Mouse (Mus musculus) v-Abl transformed pro-B cells (cell line): Measurements from ENCODE around the gene Ankmy1.

Experiments used
- in situ Hi-C, 2 experiments: fragments of 400-800 bp; cut with MboI; formaldehyde crosslinking; loops; one replicate each; pipeline ENCODE4 v1.15.1; 2025; ENCODE audit not compliant: unreplicated experiment in 2 of 2

Gene Ankmy1

DNA sequence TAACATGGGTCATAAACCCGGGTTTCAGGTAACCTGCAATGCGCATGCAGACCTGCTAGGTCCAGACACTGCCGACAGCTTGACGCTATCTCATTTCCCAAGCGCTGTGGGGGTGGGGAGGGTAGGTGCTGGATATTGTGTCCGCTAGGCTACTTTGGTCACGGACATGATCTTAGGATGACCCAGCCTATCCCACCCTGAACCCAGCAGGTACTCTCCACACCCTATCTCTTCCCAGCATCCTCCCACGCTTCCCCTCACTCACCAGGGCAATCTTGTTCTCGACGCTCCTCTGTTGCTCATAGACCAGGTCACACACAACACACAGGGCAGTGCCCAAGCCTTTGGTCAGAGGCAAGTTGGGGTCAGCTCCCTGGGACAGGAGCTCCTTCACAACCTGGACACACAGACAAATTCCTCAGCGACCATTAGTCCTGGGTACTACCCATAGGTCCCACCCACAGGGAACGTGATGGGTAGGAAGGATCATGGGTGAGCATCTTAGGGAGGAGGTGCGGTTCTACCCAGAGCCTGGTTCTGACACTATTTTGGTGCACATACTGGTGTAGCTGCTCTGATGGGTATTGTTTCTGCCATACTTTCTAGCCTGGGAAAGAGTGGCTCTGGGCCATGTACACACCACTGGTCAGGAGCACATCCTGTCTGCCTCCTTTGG is 24.5 kb downstream of the Ankmy1 start:
- in situ Hi-C loops = no loop called here

DNA sequence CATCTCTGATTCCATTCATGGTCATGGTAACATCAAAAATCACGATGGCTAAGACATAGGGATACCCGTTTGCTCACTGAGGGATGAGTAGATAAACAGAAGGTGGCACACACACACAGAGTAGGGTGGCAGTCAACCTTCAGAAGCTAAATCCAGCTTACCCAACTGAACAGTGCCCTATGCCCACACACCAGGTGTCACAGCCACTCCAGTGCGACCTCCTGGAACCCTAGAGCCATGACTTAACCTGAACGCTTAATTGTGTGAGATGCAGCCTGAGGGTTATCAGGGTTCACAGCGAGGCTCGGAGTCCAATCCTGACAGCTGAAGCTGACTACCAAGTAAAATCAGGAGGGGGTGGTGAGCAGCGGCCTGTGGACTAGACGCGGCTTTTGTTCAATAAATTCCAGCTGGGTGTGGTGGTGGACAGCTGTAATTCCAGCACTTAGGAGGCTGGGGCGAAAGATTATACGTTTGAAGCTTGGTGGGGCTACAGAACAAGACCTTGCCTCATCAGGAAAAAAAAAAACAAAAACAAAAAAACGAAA is 25.2 kb downstream of the Ankmy1 start:
- in situ Hi-C loops = no loop called here

DNA sequence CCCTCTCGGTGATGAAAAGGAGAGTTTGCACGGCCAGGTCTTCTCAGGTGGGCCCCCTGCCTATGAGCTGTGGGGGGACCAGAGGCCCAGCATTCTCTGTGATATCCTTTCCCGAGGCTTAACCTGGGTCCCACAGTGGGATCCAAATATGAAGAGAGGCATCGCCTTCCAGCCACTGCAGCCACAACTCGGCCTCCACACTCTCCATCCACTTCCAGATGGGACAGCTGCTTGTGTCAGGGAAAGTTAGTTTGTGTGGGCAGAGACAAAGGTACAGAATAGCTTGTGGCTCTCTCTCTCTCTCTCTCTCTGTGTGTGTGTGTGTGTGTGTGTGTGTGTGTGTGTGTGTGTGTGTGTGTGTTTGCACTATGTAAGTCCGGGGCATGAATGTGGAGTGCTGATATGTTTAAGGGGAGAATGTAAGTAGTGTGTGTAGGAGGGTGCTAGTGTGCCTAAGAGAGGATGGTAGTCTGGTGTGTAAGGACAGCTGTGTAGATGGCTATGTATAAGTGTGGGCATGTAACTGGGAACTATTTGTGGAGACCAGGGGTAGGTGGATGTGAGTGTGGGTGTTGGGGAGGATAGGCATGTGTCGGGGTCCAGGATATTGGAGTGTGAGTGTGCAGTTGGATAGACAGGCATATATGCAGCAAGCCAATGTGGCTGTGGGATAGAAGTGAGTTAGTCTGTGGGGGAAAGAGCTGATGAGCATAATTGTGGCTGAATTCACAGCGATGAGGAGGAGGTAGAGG is 27.2 kb downstream of the Ankmy1 start:
- in situ Hi-C loops = no loop called here

DNA sequence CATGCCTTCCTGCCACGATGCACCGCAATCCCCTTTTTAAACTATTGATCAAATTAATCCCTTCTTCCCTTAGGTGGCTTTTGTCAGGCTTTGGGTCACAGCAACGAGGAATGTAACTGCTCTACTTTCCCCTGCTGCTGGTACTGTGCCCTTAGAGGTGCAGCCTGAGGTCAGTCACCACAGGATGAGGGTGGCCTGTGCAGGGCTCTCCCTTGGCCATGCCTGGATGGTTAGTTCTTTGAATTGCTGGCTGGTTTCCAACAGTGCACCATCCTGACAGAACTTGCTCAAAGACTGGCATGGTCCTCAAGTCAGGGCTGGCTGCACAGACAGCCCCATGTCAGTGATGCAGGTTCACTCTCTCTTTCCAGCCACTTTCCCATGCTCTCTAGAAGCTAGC is 28.7 kb downstream of the Ankmy1 start:
- in situ Hi-C loops = no loop called here

DNA sequence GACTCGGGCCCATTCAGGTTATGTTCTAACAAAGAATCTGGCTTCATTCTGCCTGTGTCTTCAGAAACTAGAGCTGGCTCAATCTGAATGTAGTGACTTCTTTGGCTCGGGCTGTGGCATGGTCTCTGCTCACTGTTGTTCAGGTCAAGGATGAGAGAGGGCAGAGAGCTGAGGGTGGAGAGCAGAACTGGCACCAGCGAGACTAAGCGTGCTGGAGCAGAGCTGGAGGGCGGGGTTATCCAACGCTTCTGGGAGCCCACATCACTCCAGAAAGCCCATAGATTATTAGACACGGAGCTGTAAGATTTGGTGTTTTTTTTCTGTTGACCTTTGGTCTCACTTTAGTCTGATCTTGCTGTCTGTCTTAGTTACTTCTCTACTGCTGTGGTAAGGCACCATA is 30.0 kb downstream of the Ankmy1 start:
- in situ Hi-C loops = no loop called here

DNA sequence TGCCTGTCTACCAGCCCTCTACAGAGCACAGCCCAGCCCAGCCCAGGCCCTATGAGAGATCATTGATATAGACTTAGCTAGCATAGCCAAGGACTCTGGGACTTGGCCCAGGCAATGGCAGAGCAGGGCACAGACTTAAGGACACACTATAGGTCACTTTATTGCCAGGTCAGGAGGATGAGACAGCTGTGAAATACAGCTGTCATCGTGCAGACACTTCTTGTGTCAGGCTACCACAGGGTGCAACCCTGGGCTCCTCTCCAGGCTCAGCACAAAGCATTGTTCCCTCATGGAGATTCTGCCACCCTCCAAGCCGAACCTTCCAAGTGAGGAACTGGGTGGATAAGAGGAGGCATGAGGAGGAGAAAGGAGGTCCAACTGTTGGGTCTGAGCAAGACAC is 32.7 kb downstream of the Ankmy1 start:
- in situ Hi-C loops = no loop called here

DNA sequence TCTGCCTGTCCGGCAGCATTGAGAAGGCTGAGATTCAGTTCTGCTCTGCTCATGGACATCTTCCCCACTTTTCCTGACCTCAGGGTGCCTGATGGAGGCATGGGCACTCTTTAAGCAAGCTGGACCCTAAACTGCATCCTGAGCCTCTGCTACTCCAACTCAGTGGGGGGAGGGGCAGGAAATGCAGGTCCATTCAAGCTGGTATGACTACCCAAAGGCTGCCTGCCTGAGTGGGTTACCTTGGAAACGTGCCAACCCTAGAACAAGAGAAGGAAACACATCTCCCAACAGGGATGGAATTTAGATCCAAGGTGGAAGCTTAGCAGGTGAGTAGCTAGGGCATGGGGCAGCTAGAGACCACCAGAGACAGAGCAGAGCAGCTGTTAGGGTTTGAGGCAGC is 36.5 kb downstream of the Ankmy1 start:
- in situ Hi-C loops = no loop called here

DNA sequence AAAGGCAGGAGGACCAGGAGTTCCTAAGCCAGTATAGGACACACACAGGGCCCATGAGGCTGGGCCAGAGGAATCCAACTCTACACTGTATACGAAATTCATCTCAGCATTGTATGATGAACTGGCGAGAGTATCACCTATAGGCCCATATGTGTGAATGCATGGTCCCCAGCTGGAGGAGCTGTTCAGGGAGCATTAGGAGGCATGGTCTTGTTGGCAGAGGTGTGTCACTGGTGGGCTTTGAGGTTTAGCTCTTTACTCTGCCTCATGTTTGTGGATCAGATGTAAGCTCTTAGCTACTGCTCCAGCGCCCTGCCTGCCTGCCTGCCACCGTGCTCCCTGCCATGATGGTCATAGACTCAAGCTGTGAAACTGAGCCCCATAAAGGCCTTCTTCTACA is 39.4 kb downstream of the Ankmy1 start:
- in situ Hi-C loops = no loop called here

DNA sequence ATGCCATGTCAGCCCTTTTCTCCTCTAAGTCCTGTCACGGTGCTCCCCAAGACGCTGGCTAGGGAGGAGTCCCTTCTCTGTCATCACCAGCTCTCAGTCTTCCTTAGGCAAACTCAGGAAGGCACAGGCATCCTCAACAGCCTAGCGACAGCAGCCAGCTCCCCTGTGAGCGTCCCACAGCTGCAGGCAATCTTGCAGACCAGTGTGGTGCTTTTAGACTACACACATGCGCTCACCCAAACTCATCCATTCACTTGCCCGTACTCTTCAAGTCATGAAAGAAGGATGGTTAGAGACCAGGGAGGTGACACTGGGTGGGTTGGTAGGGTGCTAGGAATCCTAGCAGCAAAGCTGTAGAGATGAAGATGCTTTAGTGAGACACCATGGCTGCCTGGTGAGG is 41.2 kb downstream of the Ankmy1 start:
- in situ Hi-C loops = no loop called here

DNA sequence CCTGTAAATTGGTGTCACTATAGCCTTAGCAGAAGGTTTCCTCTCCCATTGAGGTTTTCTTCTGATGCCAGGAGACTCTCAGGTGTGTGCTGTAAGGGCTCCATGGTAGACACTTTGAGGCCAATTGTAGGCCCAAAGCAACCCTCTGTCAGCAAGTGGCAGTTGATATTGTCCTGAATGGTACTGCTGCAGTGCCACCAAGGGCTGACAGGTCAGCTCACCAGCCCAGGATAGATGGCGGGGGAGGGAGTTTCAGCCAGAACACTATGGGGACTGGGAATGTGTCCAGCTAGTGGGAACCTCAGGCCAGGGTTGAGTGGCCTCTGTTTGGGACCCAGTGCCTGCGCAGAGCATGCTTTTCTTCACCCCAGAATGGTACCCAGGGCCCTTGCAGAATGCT is 50.3 kb downstream of the Ankmy1 start:
- in situ Hi-C loops = no loop called here

DNA sequence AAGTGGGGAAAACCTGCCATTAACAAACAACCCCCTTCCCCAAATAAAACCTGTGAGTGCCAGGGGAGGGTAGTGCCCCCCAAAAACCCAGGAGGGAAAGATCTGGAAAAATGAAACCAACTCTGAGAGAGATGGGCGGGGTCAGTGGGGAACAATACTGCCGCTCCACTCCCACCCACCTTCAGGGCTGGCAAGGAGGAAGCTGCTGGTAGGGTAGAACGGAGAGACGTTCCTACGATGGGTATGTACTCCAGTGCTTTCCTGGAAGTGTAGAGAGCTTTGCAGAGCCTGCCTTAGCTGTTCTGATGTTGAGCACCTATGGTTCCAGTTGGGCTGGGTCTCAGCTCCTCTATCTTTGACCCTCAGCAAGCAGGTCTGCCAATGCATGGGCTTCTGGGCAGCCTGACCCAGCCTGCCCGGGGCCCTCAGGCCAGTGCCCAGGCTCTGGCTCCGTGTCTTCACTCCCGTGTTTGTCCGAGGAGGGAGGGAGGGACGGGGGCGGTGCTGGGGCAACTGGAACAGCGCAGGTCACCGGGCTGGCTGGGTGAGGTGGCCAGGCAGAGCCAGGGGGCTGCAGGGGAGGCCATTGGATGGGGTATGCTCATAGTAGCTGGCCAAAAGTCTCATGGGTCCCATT is 52.6 kb downstream of the Ankmy1 start:
- in situ Hi-C loops = loop anchor here in 1 of 2 experiments (25.0 kb wide), 1 partner anchor 238 kb away; the partner anchor contains the start of genes Olfr12 and Olfr1410

DNA sequence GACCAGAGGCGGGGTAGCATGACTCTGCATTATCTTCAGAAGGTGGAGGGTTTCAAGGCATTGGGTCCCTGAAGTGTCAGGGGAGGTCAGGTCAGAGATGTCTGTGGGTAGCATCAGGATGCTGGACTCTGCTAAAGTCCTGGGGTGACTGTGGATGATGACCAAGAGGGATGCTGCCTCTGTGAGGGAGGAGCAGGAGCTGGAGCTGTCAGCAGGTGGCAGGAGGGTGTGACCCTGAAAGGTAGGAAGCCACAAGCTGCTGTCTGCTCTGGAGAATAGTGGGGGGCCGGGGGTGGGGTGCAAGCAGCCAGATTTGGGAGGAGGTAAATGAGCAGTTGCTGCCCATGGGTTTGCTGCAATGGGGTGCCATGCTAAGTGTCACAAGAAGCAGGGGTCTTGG is 53.2 kb downstream of the Ankmy1 start:
- in situ Hi-C loops = loop anchor here in 1 of 2 experiments (25.0 kb wide), 1 partner anchor 237 kb away; the partner anchor contains the start of genes Olfr12 and Olfr1410

DNA sequence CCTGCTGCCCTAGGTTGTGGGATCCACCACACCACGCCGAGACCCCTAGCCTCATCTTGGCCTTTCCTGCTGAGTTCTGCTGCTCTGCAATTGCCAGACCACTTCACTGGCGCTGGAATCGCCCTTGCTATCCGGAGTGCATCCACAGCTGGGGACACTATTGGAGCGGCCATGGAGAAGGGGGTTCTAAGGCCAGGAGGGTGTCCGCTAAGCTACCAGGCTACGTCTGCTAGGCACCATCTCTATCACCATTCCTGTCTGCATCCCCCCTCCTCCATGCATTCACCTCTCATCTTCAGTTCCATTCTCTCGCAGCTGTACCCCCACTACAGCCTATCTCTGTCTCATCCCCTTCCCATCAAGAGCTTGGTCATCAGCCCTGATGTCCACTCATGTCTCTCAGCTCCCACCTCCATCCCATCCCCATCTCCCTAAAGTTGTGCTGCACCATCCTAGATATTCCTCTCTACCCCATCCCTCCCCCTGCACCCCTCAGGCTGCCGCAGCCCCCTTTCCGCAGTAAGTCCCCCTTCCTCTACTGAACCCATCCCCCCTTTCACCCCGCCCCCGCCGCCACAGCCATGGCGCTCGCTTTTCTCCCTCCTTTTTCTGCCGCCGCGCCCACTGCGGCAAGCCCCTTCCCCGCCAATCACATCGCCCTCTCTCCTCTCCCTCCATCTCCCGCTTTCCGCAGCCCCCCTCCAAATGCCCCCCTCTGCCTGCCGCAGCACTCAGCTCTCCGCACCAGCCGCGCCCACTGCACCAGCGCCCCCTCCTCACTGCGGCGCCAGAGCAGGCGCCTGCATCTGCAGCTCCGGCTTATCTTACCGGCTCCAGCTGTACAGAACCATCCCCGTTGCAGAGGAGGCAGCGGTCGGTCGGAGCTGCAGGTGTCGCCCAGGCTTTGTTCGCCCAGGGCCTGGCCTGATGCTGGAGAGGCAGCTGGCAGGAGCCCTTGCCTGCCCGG is 54.5 kb downstream of the Ankmy1 start:
- in situ Hi-C loops = loop anchor here in 1 of 2 experiments (25.0 kb wide), 1 partner anchor 236 kb away; the partner anchor contains the start of genes Olfr12 and Olfr1410

DNA sequence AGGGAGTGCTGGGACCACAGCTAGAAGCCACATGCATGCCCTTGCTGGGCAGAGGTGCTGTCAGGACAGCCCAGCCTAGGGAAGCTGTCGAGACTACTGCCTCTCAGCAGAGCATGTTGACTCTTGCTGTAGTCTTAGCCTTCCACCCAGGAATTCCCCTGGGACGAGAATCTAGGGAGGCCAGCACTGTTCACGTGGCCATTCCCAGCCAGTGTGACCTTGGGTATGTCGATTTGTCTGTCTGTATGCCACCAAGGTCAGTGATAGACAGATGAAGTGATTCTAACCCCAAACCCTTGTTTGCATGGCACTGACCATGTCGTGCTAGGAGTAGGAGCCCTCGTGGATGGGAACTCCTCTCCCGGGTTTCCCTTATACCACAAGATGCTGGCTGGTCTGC is 56.8 kb downstream of the Ankmy1 start:
- in situ Hi-C loops = loop anchor here in 1 of 2 experiments (25.0 kb wide), 1 partner anchor 234 kb away; the partner anchor contains the start of genes Olfr12 and Olfr1410

DNA sequence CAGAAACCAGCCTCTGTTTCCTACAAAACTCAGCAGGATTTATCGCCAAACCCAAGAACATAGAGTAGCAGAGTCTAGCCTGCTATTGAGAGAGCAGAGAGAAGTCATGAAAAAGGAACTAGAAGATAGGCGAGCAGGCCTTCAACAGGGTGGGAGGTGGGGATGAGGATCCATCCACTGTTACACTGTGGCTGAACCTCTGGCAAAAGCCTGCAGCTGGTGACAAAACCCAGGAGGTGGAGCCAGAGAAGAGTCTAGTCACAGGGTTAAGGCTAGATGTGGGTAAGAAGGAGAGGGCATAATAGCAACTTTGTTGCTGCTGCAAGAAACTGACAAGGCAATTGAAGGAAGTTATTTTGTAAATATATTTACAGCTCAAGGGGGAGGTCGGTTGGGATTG is 61.3 kb downstream of the Ankmy1 start:
- in situ Hi-C loops = loop anchor here in 1 of 2 experiments (25.0 kb wide), 1 partner anchor 229 kb away; the partner anchor contains the start of genes Olfr12 and Olfr1410

DNA sequence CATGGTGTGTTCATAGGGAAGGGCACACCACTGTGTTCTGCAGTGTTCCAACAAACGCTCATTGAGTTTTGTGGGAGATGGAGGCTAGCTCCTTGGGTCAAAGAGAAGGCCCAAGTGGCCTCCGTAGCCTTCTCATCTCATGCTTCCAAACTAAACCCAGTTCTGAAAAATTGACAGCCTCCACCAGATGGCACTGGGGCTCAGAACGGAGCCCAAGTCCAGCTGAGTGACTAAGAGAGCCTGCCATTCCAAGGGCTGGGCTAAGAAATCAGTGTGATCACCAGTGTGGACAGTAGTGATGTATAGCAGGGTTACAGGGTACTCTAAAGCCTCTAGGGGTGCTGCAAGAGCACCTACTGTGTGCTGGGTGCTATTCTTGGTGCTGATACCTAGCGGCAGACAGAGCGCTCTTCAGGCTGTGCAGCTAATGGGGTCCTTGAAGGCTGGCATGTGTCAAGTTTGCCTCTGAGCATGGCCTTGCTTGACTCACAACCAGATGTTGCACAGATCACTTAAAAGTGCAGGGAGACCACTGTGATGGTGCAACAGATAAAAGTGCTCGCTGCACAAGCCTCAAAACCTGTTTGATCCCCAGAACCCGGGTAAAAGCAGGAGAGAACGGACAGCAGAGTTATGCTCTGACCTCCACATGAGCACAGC is 62.3 kb downstream of the Ankmy1 start:
- in situ Hi-C loops = loop anchor here in 1 of 2 experiments (25.0 kb wide), 1 partner anchor 228 kb away; the partner anchor contains the start of genes Olfr12 and Olfr1410

DNA sequence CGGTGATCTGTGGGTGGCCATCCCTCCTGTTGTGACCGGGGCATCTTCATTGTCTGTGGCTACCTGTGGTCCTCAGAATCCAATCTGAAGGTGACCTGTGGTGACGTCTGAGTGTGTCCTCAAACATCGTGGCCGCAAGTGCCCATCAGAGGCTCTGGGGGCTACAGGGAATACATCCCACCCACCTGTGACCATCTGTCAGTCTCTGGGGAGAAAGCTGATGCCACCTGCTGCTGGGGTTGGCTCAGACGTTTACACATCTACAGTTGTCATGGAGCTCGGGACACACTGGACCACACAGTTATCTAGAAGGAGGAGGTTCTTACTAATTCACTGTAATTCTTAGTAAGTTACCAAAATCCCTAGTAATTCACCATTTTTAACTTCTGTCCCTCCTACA is 63.5 kb downstream of the Ankmy1 start:
- in situ Hi-C loops = loop anchor here in 1 of 2 experiments (25.0 kb wide), 1 partner anchor 227 kb away; the partner anchor contains the start of genes Olfr12 and Olfr1410

DNA sequence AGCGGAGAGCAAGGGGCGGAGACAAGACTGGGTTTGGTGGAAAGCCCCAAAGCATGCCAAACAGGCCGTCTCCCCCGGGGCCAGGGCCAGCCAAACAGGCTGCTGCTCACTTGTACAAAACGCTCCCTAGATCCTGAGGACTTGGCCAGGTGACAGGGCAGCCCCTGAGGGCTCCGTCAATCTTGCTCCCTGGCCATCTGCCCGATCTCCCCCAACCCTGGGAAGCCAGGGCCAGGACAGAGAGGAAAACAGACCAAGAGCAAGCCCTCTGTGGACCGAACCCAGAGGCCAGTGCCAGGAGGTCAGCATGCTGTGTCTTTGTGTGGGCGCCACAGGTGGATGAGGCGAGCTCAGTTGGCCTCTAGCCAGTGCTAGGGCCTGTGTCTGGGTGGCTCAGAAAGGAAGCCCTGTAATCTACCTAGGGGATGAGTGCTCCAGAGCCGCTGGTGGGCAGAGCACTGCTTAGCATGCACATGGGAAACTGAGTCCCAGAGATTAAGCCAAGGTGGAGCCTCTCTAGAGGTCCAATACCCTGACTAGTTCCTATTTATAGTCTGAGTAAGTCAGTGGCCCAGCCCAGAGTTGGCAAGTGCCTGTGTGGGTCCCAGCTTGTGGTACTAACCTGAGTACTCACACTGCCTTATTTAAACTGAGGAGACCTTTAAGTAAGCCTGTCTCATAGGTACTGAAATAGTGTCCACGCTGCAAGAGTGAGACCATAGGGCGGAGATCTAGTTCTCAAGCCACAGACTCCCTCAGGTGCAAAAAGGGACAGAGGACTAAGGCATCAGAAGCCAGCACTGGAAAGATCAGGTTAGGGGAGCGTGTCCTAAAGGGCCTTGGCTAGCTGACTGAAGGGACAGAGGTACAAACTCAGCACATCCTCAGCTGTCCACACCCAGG is 64.5 kb downstream of the Ankmy1 start:
- in situ Hi-C loops = loop anchor here in 1 of 2 experiments (25.0 kb wide), 1 partner anchor 226 kb away; the partner anchor contains the start of genes Olfr12 and Olfr1410
